Mouse (Mus musculus) heart, postnatal 0 days (tissue): ENCODE data around the gene Pln. TPM values are rescaled to one million over a fixed set of nuclear protein-coding genes. Genes with fewer than 3 reads are reported as not detected.
A peak's percentile ranks its signal among the peaks of the same experiment; 100 is the strongest.

ENCODE experiments used
- ATAC-seq: fragments of 200-750 bp; cut with Nextera tagmentation; 2 replicates; pipeline ENCODE4 v1.8.0; 2017; ENCODE audit warnings: low read depth, moderate number of reproducible peaks, moderate library complexity; ENCODE audit not compliant: insufficient read depth
- DNase-seq: peaks from one replicate; pipeline ENCODE4 v3.0.0-alpha.2; 2016; ENCODE audit warnings: low spot score
- H3K27ac ChIP-seq: fragments of 300-500 bp; sonication (generic); 2 replicates; pipeline ENCODE4 v1.5.1; 2014; ENCODE audit warnings: low read depth, mild to moderate bottlenecking
- H3K27me3 ChIP-seq: fragments of 300-500 bp; sonication (generic); 2 replicates; pipeline ENCODE4 v1.6.1; 2014; ENCODE audit warnings: low read length, mixed read lengths; ENCODE audit not compliant: control insufficient read depth, insufficient read depth
- H3K36me3 ChIP-seq: fragments of 300-500 bp; sonication (generic); replicated peaks from 2 replicates; pipeline ENCODE4 v1.6.1; 2014; ENCODE audit warnings: low read length, mixed read lengths; ENCODE audit not compliant: control insufficient read depth, insufficient read depth
- H3K4me1 ChIP-seq: fragments of 300-500 bp; sonication (generic); 2 replicates; pipeline ENCODE4 v1.6.1; 2014; ENCODE audit warnings: antibody characterized with exemption; ENCODE audit not compliant: control insufficient read depth, insufficient read depth
- H3K4me2 ChIP-seq: fragments of 300-500 bp; sonication (generic); 2 replicates; pipeline ENCODE4 v1.6.1; 2014; ENCODE audit warnings: low read depth, mild to moderate bottlenecking, low read length, moderate library complexity
- H3K4me3 ChIP-seq: fragments of 300-500 bp; sonication (generic); 2 replicates; pipeline ENCODE4 v1.5.1; 2014; ENCODE audit warnings: low read depth, low read length
- H3K9ac ChIP-seq: fragments of 300-500 bp; sonication (generic); replicated peaks from 2 replicates; pipeline ENCODE4 v1.6.1; 2014; ENCODE audit warnings: low read depth, low read length, mixed read lengths
- H3K9me3 ChIP-seq: fragments of 300-500 bp; sonication (generic); replicated peaks from 2 replicates; pipeline ENCODE4 v1.6.1; 2016; ENCODE audit warnings: low read length; ENCODE audit not compliant: control insufficient read depth
- CTCF ChIP-seq: IDR thresholded peaks from 2 replicates; pipeline ENCODE4 v1.5.1; 2016; ENCODE audit warnings: antibody characterized with exemption, control low read depth, low read depth
- EP300 ChIP-seq: IDR thresholded peaks from 2 replicates; pipeline ENCODE4 v1.6.1; 2016; ENCODE audit warnings: antibody characterized with exemption, low read depth
- WGBS: fragments of 180-500 bp; shearing (Covaris S2); extraction: QIAGEN DNeasy Blood & Tissue Kit; methylation state at CpG from one replicate; pipeline ENCODE4 v1.1.7; 2014; 5-methylcytosine and 5-hydroxymethylcytosine counted together
- polyA plus RNA-seq: library from polyadenylated mRNA; unstranded; fragments of >200 nt; fragmentation: Nextera tagmentation; extraction: Ambion mirVana; gene quantifications from 2 replicates; pipeline ENCODE4 v1.2.1, GENCODE M21; 2015
- total RNA-seq: library from RNA; depleted of rRNA; stranded (reverse); fragments of >200 nt; gene quantifications from 2 replicates; pipeline ENCODE4 v1.2.3, GENCODE M21; 2014; ENCODE audit warnings: low replicate concordance

Gene Pln
- total and polyA plus RNA-seq, 2 experiments from 2014 or later: 3,248 to 4,371 TPM

- DNase-seq: no peak
- Histone ChIP-seq H3K4me3 (no peak overlapping the region), H3K36me3 (peaks cover 35% of the 10 kb centered on the region), H3K9me3 (no peaks in the 10 kb centered on the region), H3K4me1 (peaks cover 2% of the 10 kb centered on the region; the same call in 1 of the 2 replicates), H3K27ac (no peak overlapping the region), H3K27me3 (no peaks in the 10 kb centered on the region), H3K9ac (no peak overlapping the region), H3K4me2 (no peak overlapping the region)
- TF ChIP-seq CTCF (no peak), EP300 (no peak)
- ATAC-seq: no peak
- WGBS: 91% methylated on average over 3 of the region's 3 CpGs
Measured at GRCm38 (mm10) chr10:53359016-53359415, 21.5 kb downstream of the Pln start.

DNA sequence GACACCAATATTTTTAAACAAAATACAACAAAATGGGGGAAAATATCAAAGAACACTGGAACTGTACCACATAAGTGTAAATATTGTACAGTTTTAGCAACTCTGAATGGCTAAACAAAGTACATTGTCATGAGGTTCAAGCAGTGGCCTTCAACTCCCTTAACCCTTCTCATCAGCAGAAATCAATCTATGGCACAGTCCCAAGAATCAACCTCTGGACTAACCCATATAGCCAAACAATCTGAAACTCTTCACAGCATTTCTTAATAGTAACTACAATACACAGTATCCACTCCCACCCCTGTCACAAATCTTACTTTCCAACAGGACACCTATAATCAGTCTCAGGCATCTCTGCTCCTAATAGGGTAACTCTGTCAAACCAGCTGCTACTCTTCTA is 26.8 kb downstream of the Pln start:
- Histone ChIP-seq H3K4me1 (peaks cover 2% of the 10 kb centered on the region; the same call in 1 of the 2 replicates), H3K9me3 (no peaks in the 10 kb centered on the region), H3K27ac (no peak overlapping the region), H3K4me2 (no peak overlapping the region), H3K36me3 (peaks cover 13% of the 10 kb centered on the region), H3K9ac (no peak overlapping the region), H3K27me3 (no peaks in the 10 kb centered on the region), H3K4me3 (no peak overlapping the region)
- ATAC-seq (no peak), DNase-seq (no peak)
- no peak for TF ChIP-seq CTCF
- TF ChIP-seq EP300: no peak

DNA sequence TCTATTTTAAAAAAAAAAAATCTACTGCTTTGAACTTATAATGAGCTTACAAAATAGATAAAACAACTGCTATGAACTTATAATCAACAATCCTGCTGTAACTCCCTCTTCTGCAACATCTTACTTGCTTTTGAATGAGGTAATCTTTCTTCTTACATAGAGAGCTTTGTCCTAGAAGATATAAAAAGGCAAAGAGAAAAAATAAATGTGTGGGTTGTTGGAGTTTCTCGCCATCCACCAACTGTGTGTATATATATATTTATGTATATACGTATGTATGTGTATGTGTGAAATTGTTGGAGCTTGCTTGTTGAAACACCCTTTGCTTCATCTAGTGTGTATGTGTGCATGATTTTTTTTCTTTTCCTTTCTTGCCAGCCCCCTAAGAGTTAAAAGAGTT is 29.8 kb downstream of the Pln start:
- Histone ChIP-seq H3K27me3 (no peaks in the 10 kb centered on the region), H3K4me2 (no peak overlapping the region), H3K27ac (no peak overlapping the region), H3K4me3 (no peak overlapping the region), H3K9ac (no peak overlapping the region), H3K9me3 (peaks cover 16% of the 10 kb centered on the region), H3K36me3 (peaks cover 21% of the 10 kb centered on the region), H3K4me1 (no peaks in the 10 kb centered on the region)
- WGBS: 87% methylated on average over 2 of the region's 2 CpGs
- DNase-seq (no peak), ATAC-seq (no peak)
- no peak for TF ChIP-seq CTCF
- TF ChIP-seq EP300: no peak

DNA sequence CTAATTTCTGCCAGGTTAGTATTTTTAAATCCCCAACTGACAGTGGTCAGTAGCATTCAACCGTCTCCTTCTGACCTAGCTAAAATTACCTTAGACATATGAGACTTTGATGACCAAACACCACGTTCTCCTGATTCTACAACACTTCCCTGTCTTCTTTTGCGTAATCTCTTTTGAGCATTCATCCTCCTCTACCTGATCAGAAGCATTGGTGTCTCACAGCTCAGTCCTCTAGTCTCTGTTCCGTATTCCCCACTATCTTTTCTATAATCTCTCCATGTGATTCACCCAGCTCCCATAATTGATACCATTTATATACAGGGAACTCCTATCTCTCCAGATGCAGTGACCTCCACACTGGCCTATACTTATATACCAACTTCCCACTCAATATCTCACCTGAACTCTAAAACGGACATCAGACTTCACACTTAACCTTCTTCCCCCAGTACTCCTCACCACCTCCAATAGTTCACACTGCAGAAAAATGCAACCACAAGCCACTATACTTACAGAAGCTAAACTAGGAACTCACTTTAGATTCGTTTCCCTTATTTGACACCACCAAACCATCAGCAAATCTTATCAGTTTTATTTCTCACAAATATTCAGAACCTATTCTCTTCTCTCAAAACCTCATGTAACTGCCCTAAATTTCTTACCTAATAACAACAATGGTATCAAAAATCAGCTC is 36.6 kb downstream of the Pln start:
- DNase-seq (no peak), ATAC-seq (no peak)
- TF ChIP-seq EP300: no peak
- TF ChIP-seq CTCF: no peak
- Histone ChIP-seq H3K4me2 (no peak overlapping the region), H3K36me3 (peaks cover 19% of the 10 kb centered on the region), H3K27ac (no peak overlapping the region), H3K9me3 (peaks cover 25% of the 10 kb centered on the region), H3K27me3 (no peaks in the 10 kb centered on the region), H3K9ac (no peak overlapping the region), H3K4me1 (peaks cover 13% of the 10 kb centered on the region), H3K4me3 (no peak overlapping the region)
- WGBS: 88% methylated on average over 6 of the region's 6 CpGs

DNA sequence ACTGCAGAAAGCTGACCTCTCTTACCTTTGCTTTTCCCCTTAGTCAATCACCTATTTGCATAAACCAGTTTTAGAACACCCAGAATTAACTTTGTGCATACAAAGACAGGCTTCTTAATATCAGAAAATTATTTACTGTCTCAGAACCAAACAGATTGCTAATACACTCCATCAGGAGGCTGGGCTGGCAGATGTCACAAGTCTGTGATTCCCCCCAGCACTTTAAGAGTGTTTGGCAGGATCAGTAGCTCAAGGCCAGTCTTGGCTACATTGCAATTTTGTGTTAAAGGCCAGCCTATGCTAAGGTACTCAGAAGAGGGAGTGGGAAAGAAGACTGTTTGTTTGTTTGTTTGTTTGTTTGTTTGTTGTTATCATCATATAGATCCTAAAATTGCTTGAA is 39.6 kb downstream of the Pln start:
- Histone ChIP-seq H3K27ac (no peak overlapping the region), H3K36me3 (0 out of 2 replicates have a peak, but pooled peaks cover 8% of the 10 kb centered on the region), H3K4me1 (peaks cover 19% of the 10 kb centered on the region), H3K27me3 (no peaks in the 10 kb centered on the region), H3K4me2 (peak overlapping the region; percentile 47), H3K4me3 (peak overlapping the region; percentile 15), H3K9me3 (0 out of 2 replicates have a peak, but pooled peaks cover 10% of the 10 kb centered on the region), H3K9ac (0 out of 2 replicates have a peak overlapping the region, but pooled peaks have one; percentile 3)
- no peak for ATAC-seq
- TF ChIP-seq EP300 (no peak), CTCF (no peak)
- DNase-seq: no peak

GRCm38 (mm10) chr10:53378296-53378695 is 40.8 kb downstream of the Pln start:
- Histone ChIP-seq H3K4me2 (peak overlapping the region; percentile 82), H3K9me3 (0 out of 2 replicates have a peak, but pooled peaks cover 3% of the 10 kb centered on the region), H3K4me3 (peak overlapping the region; percentile 94), H3K36me3 (0 out of 2 replicates have a peak, but pooled peaks cover 4% of the 10 kb centered on the region), H3K27ac (peak overlapping the region; percentile 98; the same call in 1 of the 2 replicates), H3K9ac (peak overlapping the region; percentile 99), H3K4me1 (peaks cover 19% of the 10 kb centered on the region), H3K27me3 (no peaks in the 10 kb centered on the region)
- 62% methylated on average over 6 of the region's 6 CpGs for WGBS
- no peak for ATAC-seq
- TF ChIP-seq EP300 (no peak), CTCF (no peak)
- no peak for DNase-seq
